Mouse (Mus musculus) ES-E14 (cell line): ENCODE data around the gene Stmn1.

Experiments used
- MAFK ChIP-seq: IDR thresholded peaks from 2 replicates; pipeline ENCODE4 v1.6.1; 2014; ENCODE audit warnings: mild to moderate bottlenecking, low read depth, low read length, inconsistent platforms; ENCODE audit not compliant: insufficient read depth
- ZC3H11A ChIP-seq: IDR thresholded peaks from 2 replicates; pipeline ENCODE4 v1.6.1; 2012; ENCODE audit warnings: low read depth, mild to moderate bottlenecking, inconsistent platforms, low read length, borderline replicate concordance
- ZNF384 ChIP-seq: IDR thresholded peaks from 2 replicates; pipeline ENCODE4 v1.6.1; 2012; ENCODE audit warnings: low read depth, low read length, inconsistent platforms

- TF ChIP-seq ZC3H11A = no peak
- no peak for TF ChIP-seq MAFK
- no peak for TF ChIP-seq ZNF384
Measured at GRCm38 (mm10) chr4:134491716-134492115, 23.6 kb downstream of the Stmn1 start.
